Mouse (Mus musculus): ENCODE results near the gene Vav2. TPM values are rescaled to one million over a fixed set of nuclear protein-coding genes. Genes with fewer than 3 reads are reported as not detected.

Vav2 gene
- polyA plus RNA-seq, 1 experiment: 48.0 TPM

DNA sequence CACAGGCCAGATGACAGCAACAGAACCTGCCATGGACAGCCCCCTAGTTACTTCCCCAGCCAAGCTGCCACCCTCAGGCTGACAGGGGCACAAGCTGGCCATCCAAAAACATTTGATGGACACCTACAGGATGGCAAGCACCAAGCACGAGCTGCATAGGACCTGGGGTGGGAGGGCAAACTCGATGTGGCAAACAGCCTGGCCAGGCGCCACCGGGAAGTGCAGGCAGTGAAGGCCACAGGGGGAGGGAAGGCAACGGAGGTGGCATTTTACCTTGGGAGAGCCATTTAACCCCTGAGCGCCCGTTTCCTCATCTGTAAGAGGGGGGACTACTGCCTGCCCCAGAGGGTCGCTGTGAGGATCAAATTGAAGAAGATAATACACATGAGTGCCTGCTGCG lies 33.8 kb upstream of the Vav2 start:
- Histone ChIP-seq H3K4me1 (replicated peaks; ENCODE audit: control insufficient read depth, insufficient read depth, low read length) (no peaks in the 10 kb centered on the region), H3K27ac (ENCODE audit: control insufficient read depth, insufficient read depth, low read length) (no peak overlapping the region), H3K36me3 (ENCODE audit: control insufficient read depth, insufficient read depth, low read length) (peaks cover 73% of the 10 kb centered on the region), H3K27me3 (ENCODE audit: control insufficient read depth, insufficient read depth, low read length) (no peaks in the 10 kb centered on the region), H3K4me3 (ENCODE audit: control insufficient read depth, insufficient read depth, low read length) (no peak overlapping the region)
- no peak for DNase-seq
- 84% methylated on average over 9 of the region's 9 CpGs for WGBS
- TF ChIP-seq CTCF (IDR thresholded peaks at IDR 0.05; ENCODE audit: borderline replicate concordance, control insufficient read depth, extremely low read depth, insufficient read depth, low read length, poor library complexity) (no peak), POLR2A (IDR thresholded peaks at IDR 0.05; ENCODE audit: control insufficient read depth, extremely low read depth, insufficient read depth, low read length, poor library complexity) (no peak)

DNA sequence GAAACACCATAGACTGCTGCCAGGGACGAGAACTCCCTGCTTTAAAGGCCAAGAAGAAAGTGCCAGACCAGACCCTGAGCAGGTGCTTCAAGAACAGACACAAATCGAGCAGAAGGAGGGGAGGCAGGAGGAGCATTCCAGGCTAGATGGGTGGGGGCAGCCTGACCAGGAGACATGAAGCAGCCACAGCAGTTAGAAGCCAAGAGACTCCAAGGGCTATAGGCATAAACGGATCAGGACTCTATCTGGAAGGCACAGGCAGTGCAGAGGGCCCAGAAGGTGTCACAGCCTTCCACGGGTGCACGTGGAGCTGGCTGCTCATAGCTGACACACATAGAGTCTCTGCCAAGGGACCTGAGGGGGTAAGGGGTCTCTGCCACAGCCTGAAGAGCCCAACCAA lies 33.3 kb upstream of the Vav2 start:
- H3K36me3 ChIP-seq (ENCODE audit: control insufficient read depth, insufficient read depth, low read length): peaks cover 78% of the 10 kb centered on the region

DNA sequence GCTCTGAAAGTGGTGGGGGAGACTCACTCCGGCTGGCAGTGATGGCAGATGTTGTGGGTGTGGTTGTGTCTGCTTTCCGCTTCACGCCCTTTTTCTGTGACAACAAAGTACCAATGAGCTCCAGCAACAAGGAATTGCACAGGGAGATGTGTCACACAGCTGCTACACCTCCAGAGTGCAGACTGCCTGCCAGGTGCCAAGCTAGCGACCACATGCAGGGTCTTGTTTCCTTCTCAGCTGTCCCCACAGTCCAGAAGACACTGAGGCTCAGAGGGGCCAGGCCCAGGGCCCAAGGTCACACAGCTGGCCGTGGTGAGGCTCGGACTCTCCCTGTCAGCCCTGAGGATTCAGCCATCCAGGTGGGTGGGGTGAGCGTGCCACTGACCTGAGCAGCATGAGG lies 32.9 kb upstream of the Vav2 start:
- peaks cover 82% of the 10 kb centered on the region for H3K36me3 ChIP-seq (ENCODE audit: control insufficient read depth, insufficient read depth, low read length)
- no peak overlapping the region for H3K27ac ChIP-seq (ENCODE audit: control insufficient read depth, insufficient read depth, low read length)
- DNase-seq: no peak
- TF ChIP-seq CTCF (IDR thresholded peaks at IDR 0.05; ENCODE audit: borderline replicate concordance, control insufficient read depth, extremely low read depth, insufficient read depth, low read length, poor library complexity) (no peak), POLR2A (IDR thresholded peaks at IDR 0.05; ENCODE audit: control insufficient read depth, extremely low read depth, insufficient read depth, low read length, poor library complexity) (no peak)
- no peaks in the 10 kb centered on the region for H3K4me1 ChIP-seq (replicated peaks; ENCODE audit: control insufficient read depth, insufficient read depth, low read length)
- WGBS: 93% methylated on average over 7 of the region's 7 CpGs
- no peak overlapping the region for H3K4me3 ChIP-seq (ENCODE audit: control insufficient read depth, insufficient read depth, low read length)
- no peaks in the 10 kb centered on the region for H3K27me3 ChIP-seq (ENCODE audit: control insufficient read depth, insufficient read depth, low read length)

More for the DNA sequence above, 33.3 kb upstream of the Vav2 start:
- no peak for TF ChIP-seq CTCF (IDR thresholded peaks at IDR 0.05; ENCODE audit: borderline replicate concordance, control insufficient read depth, extremely low read depth, insufficient read depth, low read length, poor library complexity)
- TF ChIP-seq POLR2A (IDR thresholded peaks at IDR 0.05; ENCODE audit: control insufficient read depth, extremely low read depth, insufficient read depth, low read length, poor library complexity): no peak
- Histone ChIP-seq H3K27ac (ENCODE audit: control insufficient read depth, insufficient read depth, low read length) (no peak overlapping the region), H3K27me3 (ENCODE audit: control insufficient read depth, insufficient read depth, low read length) (no peaks in the 10 kb centered on the region), H3K4me3 (ENCODE audit: control insufficient read depth, insufficient read depth, low read length) (no peak overlapping the region), H3K4me1 (replicated peaks; ENCODE audit: control insufficient read depth, insufficient read depth, low read length) (no peaks in the 10 kb centered on the region)
- DNase-seq: no peak
- 92% methylated on average over 5 of the region's 5 CpGs for WGBS

DNA sequence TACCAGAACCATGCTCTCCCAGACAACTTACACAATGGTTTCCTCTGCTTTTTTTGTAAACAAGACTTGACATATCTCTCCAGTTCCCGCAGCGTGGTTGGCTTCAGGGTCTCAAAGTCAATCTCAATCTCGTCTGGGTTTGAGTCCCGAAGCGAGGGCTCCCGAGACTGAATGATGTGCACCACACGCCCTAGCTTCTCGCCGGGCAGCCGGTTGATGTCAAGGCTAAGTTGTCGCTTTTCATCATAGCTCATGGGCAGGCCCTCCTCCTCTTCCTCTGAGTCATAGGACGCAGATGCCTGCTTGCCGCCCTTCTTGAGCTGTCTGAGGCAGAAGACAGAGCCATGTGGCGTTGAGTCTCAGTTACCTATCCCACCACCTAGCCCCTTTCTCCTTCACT lies 23.4 kb upstream of the Vav2 start:
- Histone ChIP-seq H3K4me3 (ENCODE audit: control insufficient read depth, insufficient read depth, low read length) (no peak overlapping the region), H3K36me3 (ENCODE audit: control insufficient read depth, insufficient read depth, low read length) (peaks cover 74% of the 10 kb centered on the region), H3K27ac (ENCODE audit: control insufficient read depth, insufficient read depth, low read length) (no peak overlapping the region), H3K4me1 (replicated peaks; ENCODE audit: control insufficient read depth, insufficient read depth, low read length) (no peaks in the 10 kb centered on the region), H3K27me3 (ENCODE audit: control insufficient read depth, insufficient read depth, low read length) (no peaks in the 10 kb centered on the region)
- DNase-seq: no peak
- 95% methylated on average over 14 of the region's 14 CpGs for WGBS
- TF ChIP-seq POLR2A (IDR thresholded peaks at IDR 0.05; ENCODE audit: control insufficient read depth, extremely low read depth, insufficient read depth, low read length, poor library complexity) (no peak), CTCF (IDR thresholded peaks at IDR 0.05; ENCODE audit: borderline replicate concordance, control insufficient read depth, extremely low read depth, insufficient read depth, low read length, poor library complexity) (no peak)

DNA sequence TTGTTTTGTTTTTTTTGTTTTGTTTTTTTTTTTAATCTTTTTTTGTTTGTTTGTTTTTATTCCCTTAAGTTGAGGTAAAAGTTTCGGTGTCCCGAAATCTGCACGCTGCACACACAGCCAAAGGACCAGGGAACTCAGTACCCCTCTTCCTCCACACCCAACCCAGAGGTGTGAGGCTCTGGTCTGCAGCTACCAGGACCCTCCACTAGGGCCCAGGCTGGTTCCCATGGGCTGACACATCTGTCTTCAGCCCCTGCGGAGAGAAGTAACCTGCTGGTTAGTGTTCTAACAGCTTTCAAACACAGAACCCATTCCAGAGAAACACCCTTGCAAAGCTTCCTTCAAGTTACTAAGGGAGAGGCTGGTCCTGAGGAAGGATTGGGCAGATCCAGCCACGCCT lies 20.9 kb upstream of the Vav2 start:
- no peak overlapping the region for H3K27ac ChIP-seq (ENCODE audit: control insufficient read depth, insufficient read depth, low read length)
- no peak overlapping the region for H3K4me3 ChIP-seq (ENCODE audit: control insufficient read depth, insufficient read depth, low read length)
- TF ChIP-seq POLR2A (IDR thresholded peaks at IDR 0.05; ENCODE audit: control insufficient read depth, extremely low read depth, insufficient read depth, low read length, poor library complexity) (no peak), CTCF (IDR thresholded peaks at IDR 0.05; ENCODE audit: borderline replicate concordance, control insufficient read depth, extremely low read depth, insufficient read depth, low read length, poor library complexity) (peak; percentile 17; the same call in 1 of the 2 replicates)
- H3K36me3 ChIP-seq (ENCODE audit: control insufficient read depth, insufficient read depth, low read length): peaks cover 50% of the 10 kb centered on the region
- no peaks in the 10 kb centered on the region for H3K27me3 ChIP-seq (ENCODE audit: control insufficient read depth, insufficient read depth, low read length)
- 95% methylated on average over 5 of the region's 5 CpGs for WGBS
- H3K4me1 ChIP-seq (replicated peaks; ENCODE audit: control insufficient read depth, insufficient read depth, low read length): 0 out of 2 replicates have a peak, but pooled peaks cover 1% of the 10 kb centered on the region
- no peak for DNase-seq

DNA sequence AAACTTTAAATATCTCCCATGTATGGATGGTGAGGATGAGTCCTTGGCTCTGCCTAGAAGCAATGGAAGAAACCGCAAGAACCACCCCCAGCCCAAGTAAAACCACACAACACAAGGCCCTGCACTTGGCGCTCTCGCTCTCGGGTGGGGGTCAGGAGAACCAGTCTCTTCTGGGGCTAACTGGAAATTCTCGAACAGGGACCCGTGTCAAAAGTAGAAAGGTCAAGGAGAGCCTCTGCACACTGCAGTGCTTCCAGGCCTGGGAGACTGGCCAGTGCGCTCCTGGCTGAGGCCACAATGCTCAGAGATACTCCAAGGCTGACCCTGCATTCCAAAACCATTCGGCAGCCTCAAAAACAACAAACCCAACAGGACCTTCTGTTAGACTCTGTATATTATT lies 20.0 kb upstream of the Vav2 start:
- no peak for DNase-seq
- Histone ChIP-seq H3K27ac (ENCODE audit: control insufficient read depth, insufficient read depth, low read length) (no peak overlapping the region), H3K4me1 (replicated peaks; ENCODE audit: control insufficient read depth, insufficient read depth, low read length) (peaks cover 11% of the 10 kb centered on the region), H3K36me3 (ENCODE audit: control insufficient read depth, insufficient read depth, low read length) (peaks cover 45% of the 10 kb centered on the region), H3K27me3 (ENCODE audit: control insufficient read depth, insufficient read depth, low read length) (no peaks in the 10 kb centered on the region), H3K4me3 (ENCODE audit: control insufficient read depth, insufficient read depth, low read length) (no peak overlapping the region)
- WGBS: 96% methylated on average over 8 of the region's 8 CpGs
- TF ChIP-seq POLR2A (IDR thresholded peaks at IDR 0.05; ENCODE audit: control insufficient read depth, extremely low read depth, insufficient read depth, low read length, poor library complexity) (no peak), CTCF (IDR thresholded peaks at IDR 0.05; ENCODE audit: borderline replicate concordance, control insufficient read depth, extremely low read depth, insufficient read depth, low read length, poor library complexity) (no peak)

DNA sequence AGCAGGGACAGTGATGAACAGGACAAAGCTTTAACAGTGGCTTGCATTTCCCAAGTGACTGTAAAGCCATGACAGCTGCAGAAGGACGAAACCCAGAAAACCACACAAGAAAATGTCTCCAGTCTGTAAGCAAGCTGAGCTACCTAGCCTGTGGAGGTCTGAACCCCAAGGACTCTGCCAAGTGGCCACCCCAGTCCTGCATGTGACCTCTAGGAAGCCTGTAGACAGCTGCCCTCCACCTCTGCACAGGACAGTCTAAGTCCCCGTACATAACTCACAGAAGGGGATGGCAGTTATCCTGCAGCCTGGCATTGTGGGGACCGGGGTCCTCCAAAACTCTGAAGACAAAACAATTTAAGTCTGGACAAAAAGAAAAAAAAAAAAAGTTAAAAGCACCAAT lies 19.1 kb upstream of the Vav2 start:
- WGBS: 99% methylated on average over 3 of the region's 3 CpGs
- Histone ChIP-seq H3K27me3 (ENCODE audit: control insufficient read depth, insufficient read depth, low read length) (no peaks in the 10 kb centered on the region), H3K4me1 (replicated peaks; ENCODE audit: control insufficient read depth, insufficient read depth, low read length) (peaks cover 15% of the 10 kb centered on the region), H3K4me3 (ENCODE audit: control insufficient read depth, insufficient read depth, low read length) (no peak overlapping the region), H3K27ac (ENCODE audit: control insufficient read depth, insufficient read depth, low read length) (no peak overlapping the region), H3K36me3 (ENCODE audit: control insufficient read depth, insufficient read depth, low read length) (peaks cover 36% of the 10 kb centered on the region)
- TF ChIP-seq POLR2A (IDR thresholded peaks at IDR 0.05; ENCODE audit: control insufficient read depth, extremely low read depth, insufficient read depth, low read length, poor library complexity) (no peak), CTCF (IDR thresholded peaks at IDR 0.05; ENCODE audit: borderline replicate concordance, control insufficient read depth, extremely low read depth, insufficient read depth, low read length, poor library complexity) (no peak)
- no peak for DNase-seq

Measured in thymus, adult 2 months (tissue).